Mouse (Mus musculus) spleen, postnatal 14 days (tissue): ENCODE results near the gene Sbk2.

ENCODE experiments used
- DNase-seq, 2 experiments: peaks; one replicate each; pipeline ENCODE4 v3.0.0; 2021 to 2022; ENCODE audit warnings: low spot score in 2 of 2

The Sbk2 gene

GRCm38 (mm10) chr7:4922508-4922907 is 41.7 kb downstream of the Sbk2 start:
- no peak for DNase-seq

GRCm38 (mm10) chr7:4921824-4922482 is 42.3 kb downstream of the Sbk2 start, which contains the start of gene Nat14:
TSS of gene Nat14 (plus strand) at chr7:4922028.
- DNase-seq = no peak

DNA sequence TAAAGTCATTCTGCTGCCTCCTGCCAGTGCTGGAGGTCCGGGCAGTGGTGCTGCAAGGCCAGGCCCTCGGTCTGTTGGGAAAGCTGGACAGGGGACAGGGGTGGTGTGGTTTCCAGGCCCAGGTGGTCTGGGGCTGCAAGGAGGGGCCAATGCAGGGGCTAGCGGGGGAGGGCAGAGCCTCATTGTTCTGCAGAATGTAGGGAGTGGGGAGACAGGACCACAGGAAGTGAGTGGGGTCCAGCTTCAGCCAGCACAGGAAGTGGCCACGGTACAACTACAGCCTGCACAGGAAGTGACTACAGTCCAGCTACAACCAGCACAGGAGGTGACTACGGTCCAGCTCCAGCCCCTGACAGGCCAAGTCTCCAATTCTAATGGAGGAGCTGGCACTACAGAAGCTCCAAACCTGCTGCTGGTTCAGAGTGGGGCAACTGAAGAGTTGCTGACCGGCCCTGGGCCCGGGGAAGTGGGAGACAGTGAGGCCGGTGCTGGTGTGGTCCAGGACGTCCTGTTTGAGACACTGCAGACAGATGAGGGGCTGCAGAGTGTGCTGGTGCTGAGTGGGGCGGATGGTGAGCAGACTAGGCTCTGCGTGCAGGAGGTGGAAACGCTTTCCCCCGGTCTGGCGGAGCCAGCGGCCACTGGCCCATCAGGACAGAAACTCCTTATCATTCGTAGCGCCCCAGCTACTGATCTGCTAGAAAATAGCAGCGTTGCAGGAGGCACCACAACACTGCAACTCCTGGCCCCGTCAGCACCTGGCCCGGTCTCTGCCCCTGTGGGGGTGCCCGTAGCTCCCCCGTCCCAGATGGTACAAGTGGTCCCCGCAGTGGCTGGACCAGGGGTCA is 43.0 kb downstream of the Sbk2 start:
- DNase-seq = no peak

GRCm38 (mm10) chr7:4920496-4920895 is 43.7 kb downstream of the Sbk2 start:
- no peak for DNase-seq

DNA sequence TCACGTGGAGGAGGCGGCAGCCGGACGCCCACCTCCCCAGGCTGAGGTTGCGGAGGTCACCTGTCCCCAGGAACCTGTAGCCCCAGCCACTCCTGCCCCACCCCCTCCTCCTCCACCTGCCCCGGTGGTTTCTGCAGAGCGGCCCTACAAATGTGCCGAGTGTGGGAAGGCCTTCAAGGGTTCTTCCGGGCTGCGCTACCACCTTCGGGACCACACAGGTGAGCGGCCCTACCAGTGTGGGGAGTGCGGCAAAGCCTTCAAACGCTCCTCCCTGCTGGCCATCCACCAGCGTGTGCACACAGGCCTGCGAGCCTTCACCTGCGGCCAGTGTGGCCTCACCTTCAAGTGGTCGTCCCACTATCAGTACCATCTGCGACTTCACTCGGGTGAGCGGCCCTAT is 44.2 kb downstream of the Sbk2 start:
- no peak for DNase-seq

DNA sequence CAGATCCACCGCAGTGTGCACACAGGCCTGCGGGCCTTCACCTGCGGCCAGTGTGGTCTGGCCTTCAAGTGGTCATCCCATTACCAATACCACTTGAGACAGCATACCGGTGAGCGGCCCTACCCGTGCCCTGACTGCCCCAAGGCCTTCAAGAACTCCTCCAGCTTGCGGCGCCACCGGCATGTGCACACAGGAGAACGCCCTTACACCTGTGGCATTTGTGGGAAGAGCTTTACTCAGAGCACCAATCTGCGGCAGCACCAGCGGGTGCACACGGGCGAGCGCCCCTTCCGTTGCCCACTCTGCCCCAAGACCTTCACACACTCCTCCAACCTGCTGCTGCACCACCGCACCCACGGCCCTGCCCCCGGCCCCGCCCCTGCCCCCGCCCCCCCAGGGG is 45.1 kb downstream of the Sbk2 start:
- DNase-seq = no peak

DNA sequence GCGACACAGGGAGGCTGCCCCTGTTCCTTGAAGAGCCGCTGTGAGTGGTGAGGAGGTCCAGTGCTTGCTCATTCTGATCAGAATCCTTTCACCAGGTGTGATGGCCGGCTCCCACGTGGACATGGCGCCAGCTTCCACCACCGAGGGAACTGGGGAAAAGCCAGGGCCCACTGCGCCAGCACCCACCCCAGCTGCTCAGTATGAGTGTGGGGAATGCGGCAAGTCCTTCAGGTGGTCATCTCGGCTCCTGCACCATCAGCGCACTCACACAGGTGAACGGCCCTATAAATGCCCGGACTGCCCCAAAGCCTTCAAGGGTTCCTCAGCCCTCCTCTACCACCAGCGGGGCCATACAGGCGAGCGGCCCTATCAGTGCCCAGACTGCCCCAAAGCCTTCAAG is 45.5 kb downstream of the Sbk2 start:
- DNase-seq = no peak

DNA sequence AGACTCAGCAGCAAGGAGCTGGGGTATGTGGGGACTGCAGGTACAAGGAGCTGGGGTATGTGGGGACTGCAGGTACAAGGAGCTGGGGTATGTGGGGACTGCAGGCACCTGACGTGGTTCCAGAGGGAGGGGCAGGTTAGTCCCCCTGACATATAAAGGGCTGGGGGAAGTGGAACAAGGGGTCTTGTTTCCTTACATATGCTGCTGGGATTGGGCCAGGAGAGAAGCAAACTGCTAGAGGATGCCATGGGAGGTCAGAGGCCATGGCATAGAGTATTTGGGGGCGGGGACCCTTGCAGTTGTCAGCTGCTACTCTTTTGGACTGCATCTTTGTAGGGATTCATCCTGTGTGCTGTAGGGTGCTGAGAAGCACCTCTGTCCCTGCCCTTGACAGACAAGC is 46.7 kb downstream of the Sbk2 start:
- no peak for DNase-seq

- no peak for DNase-seq
Measured at GRCm38 (mm10) chr7:4915669-4916416, 48.4 kb downstream of the Sbk2 start.

DNA sequence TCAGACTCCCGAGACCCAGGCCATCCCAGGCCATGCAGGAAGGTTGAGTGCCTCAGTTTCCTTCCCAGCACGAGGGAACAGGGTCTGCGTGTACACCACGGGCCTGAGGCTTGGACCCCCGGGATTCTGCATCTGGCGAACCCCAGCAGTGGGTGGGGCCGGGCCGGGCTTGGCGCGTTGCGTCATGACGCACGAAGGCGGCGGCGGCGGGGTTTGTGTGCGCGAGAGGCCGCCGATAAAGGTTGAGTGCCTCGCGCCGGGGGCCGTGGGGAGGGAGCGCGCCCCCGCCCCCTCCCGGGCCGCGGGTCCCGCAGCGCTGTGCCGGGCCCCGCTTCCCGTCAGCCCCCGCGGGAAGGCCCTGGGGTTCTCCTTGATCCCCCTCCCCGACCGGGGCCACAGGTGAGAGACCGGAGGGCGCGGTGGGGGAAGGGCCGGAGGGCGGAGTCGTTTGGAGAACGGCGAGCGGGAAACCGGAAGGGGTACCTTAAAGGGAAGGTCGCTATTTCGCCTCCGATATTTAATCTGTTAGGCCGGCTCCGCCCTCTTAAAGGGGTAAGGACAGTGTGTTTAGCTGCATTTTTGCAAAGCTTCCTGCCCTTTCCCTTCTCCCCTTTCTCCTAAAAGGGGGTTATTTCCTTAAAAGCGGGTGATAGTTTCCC is 49.1 kb downstream of the Sbk2 start, which contains the start of gene Zfp628:
Gene Zfp628 (plus strand): TSS at position 211 of the 659 bp plus-strand sequence.
- peak; percentile 84 to 89 for DNase-seq

DNA sequence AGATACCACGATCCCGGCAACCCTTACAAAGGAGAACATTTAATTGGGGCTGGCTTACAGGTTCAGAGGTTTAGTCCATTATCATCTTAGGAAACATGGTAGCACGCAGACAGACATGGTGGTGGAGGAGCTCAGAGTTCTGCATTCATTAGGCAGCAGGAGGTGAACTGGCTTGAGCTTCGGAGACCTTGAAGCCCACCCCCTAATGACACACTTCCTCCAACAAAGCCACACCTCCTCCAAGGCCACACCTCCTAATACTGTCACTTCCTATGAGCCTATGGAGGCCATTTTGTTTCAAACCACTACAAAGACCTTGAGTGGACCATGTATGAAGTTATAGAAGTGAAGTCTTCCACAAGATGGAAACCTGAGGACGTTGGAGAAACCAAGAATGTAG is 52.0 kb downstream of the Sbk2 start:
- no peak for DNase-seq

GRCm38 (mm10) chr7:4911561-4911960 is 52.6 kb downstream of the Sbk2 start:
- DNase-seq = peak in 1 of 2 experiments; percentile 33

DNA sequence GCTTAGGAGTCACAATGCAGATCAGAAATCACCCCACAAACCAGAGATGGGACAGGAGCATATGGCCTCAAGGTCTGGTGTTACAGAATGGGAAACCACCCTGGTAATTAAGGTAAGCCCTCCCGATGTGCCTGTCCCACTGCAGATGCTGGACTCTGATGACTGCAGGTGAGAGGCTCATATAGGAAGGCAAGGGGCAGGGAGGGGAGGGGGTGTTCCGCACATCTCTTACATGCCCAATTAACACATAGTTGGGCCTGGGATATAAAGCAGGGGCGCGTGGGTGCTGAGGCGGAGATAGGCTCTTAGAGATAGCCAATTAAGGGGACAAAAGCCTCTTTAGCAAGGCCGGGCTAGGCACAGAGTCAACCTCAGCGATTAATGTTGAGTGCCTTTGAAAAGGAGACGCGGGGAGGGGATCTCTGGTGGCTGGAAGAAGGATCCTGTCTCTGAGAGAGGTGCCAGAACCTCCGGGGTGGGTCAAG is 57.7 kb downstream of the Sbk2 start, which contains the start of gene Gm36210:
Gene Gm36210 (minus strand): TSS at position 51 of the 485 bp plus-strand sequence.
- DNase-seq = no peak

DNA sequence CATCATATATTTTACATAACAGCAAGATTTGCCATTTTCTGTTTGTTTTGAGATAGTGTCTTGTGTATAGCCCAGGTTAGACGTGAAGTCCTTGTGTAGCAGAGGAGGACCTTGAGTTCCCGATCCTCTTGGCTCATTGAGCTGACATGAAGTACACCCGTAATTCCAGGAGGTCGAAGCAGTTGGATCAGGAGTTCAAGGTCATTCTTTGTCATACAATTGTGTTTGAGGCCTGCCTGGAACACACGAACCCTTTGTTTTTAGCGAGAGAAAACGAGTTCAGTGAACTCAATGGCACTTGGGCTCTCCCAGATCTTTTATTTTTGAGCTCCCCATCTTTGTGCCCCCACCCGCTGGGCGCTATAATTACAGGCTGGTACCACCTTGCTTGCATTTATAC is 61.8 kb downstream of the Sbk2 start:
- no peak for DNase-seq

DNA sequence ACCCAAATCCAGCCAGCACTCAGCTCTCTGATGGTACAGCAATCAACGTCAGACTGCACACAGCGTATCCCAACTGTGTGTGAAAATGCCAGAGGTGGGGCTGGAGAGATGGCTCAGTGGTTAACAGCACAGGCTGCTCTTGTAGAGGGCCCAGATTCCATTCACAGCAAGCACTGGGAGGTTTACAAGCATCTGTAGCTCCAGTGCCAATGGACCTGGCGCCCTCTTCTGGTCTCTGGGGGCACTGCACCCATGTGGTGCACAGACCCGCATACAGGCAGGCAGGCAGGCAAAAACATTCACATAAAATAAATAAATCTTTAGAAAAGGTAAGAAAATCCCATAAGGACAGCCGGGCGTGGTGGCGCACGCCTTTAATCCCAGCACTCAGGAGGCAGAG is 63.0 kb downstream of the Sbk2 start:
- peak in 1 of 2 experiments; percentile 44 for DNase-seq

- DNase-seq = no peak
Measured at GRCm38 (mm10) chr7:4900523-4900851, 63.7 kb downstream of the Sbk2 start.

GRCm38 (mm10) chr7:4899649-4900522 is 64.3 kb downstream of the Sbk2 start:
- no peak for DNase-seq

GRCm38 (mm10) chr7:4898851-4899648 is 65.2 kb downstream of the Sbk2 start:
- DNase-seq = no peak

- DNase-seq = no peak
Measured at GRCm38 (mm10) chr7:4895186-4895585, 69.0 kb downstream of the Sbk2 start.
